Mouse (Mus musculus) layer of hippocampus, postnatal 10 days (tissue): Measurements from ENCODE around the gene Ppp4r4. TPM values are rescaled to one million over a fixed set of nuclear protein-coding genes. Genes with fewer than 3 reads are reported as not detected.
"Not testable (repeated sequence)": the region's sequence is repeated elsewhere in the genome, so short reads cannot be mapped to it uniquely, and the experiment has no call there.

Experiments used
- DNase-seq, 2 experiments: peaks; one replicate each; pipeline ENCODE4 v3.0.0; 2021; ENCODE audit warnings: low spot score in 2 of 2
- total RNA-seq, 2 experiments: library from RNA; stranded (reverse); gene quantifications; 2 replicates each; pipeline ENCODE4 v1.2.3; 2021

The Ppp4r4 gene
- total RNA-seq, 2 experiments from 2014 or later = 25.3 to 27.0 TPM

DNA sequence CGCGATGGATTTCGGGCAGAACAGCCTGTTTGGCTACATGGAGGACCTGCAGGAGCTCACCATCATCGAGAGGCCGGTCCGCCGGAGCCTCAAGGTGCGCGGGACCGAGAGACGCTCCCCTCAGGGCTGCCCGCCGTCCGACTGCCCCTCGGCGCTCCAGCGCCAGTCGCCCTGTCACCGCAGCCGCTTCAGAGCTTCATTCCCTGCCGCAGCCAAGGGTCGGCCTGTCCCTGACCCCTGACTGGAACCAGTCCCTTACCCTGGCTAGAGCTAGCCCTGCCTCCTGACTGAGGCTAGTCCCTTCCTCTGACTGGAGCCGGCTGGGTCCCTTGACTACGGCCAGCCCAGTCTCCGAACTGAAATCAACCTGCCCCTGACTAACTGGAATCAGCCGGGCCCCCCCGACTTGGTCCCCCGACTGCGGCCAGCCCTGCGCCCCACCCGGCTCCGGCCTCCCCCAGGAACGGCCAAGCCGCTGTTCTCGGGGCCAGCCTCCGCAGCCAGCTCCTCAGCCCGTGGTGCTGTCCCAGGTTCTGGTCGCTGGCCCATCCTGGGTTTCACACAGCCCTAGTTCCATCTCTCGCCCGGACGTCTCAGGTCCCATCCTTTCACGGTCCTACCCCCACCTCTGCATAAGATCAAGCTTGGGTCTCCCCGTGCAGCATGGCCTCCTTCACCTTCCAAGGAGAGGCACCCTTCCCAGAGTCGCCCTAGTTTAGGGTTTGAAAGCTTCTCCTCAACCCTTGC, 739 bp downstream of the Ppp4r4 start:
- peak in 1 of 2 experiments; percentile 59 for DNase-seq

DNA sequence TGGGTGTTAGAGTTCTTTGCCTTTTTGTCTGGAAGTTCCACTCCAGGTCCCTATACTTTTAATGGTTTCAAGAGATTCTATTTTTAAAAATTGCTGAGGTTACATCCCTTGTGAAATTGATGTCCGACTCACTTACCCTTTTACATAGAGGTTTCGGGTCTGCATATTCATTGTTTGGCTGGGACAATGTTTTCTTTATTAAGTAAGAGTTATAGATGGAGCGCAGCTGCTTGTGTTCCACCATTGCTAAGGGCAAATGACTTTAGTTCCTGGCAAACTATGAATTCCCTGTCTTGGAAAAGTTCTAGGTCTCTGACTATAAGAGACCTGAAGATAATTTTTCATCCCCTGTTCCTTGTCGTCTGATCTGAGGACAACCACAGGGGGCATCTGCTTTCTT, 8.3 kb downstream of the Ppp4r4 start:
- DNase-seq = no peak

DNA sequence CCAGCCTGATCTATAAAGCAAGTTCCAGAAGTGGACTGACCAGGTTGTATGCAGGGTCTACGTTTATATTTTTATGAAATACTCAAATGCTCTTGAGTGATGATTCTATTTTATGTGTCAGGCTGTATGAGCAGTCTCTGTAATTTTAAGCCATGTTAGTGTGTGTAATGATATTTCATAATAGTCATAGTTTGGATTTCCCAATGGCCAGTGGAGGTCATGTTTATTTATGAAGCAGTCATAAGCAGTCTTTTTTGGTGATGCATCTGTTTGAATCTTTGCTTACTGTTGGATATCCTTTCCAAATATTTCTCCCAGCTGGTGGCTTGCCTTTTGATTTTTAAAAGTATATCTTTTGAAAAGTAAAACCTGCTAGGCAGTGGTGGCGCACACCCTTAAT, 11.3 kb downstream of the Ppp4r4 start:
- DNase-seq = no peak

DNA sequence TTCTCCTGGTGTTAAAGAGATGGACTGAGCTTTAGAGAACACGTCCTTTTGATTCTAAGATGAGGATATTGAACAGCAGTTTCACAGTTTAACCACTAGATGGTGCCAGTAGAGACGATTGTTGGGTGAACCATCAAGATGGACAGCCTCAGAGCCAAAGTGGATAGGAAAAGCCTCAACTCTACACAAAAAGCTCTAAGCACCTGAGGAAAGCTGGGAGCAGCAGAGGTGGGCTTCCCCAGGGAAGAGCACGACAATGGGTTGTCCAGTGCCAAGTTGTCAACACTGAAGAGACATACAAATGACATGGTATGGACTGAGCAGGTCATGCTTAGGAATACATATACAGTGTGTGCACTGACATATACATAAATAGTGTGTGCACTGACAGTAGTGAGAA, 12.1 kb downstream of the Ppp4r4 start:
- no peak for DNase-seq

DNA sequence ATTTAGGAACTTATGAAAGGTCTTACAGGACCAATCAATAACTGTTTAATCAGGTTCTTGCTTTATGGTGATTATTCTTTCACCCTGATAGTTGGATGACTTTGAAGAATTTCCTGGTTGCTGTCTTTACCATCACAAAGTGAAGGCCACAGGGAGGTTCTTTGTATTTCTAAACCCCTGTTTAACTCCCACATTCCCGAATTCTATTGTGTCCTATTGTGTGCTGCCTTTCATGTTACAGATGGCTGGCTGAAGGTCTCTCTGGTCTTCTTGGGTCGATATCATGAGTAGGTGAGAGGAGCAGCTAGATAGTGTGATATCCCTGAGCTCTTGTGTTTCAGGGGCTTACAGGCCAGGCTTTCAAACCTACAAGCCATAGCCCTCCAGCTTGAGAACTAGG, 15.4 kb downstream of the Ppp4r4 start:
- DNase-seq = no peak

DNA sequence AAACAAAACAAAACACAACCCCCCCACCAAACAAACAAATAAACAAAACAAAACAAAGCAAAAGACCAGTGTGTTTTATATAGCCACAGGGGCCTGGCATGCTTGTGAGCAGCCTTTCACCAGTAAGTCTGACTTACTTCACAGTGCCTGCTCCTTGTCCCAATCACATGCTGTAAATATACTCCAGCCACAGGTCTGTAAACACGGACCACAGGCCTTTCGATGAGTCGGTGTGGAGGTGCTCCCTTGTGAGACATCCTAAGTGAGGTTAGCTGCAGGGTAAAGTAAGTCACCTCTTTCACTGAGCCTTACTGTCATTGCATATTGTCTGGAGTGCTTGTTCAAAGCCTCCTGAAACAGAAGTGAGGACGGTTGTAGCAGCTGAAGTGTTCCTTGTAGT, 16.4 kb downstream of the Ppp4r4 start:
- DNase-seq = no peak

DNA sequence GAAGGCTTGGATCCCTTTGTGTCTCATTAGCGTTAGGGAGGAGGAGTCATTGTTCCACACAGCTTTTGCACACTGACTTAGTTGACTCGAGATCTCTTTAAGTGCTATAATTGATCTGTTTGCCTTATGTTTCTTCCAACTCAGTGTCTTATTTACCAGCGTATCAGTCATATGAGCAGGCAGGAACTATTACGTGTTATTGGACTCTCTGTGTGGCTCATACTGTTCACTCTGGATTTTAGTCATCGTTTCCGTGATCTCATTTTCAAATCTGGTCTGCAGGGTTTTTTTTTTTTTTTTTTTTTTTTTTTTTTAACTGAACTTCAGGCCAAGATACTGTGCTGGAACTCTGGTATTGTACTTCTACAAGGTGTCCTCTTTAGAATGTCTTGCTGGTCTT, 18.0 kb downstream of the Ppp4r4 start:
- no peak for DNase-seq

DNA sequence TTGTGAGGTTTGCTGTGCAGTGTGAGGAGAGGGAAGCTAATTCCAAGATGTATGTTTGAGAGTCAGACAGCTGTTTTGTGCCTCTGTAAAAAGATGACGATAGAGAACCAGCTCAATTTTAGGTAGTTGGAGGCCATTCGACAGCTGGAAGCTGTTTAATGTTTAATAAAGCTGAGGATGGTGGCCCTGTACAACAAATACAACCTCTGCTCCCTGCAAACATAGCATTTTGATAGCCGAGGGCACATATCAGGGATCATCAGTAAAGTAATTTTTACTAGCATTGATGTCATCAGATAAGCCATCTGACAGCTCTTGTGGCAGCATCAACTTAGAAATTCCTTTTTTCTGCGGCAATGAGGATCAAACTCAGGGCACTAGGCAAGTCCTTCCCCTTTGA, 19.3 kb downstream of the Ppp4r4 start:
- DNase-seq = no peak

DNA sequence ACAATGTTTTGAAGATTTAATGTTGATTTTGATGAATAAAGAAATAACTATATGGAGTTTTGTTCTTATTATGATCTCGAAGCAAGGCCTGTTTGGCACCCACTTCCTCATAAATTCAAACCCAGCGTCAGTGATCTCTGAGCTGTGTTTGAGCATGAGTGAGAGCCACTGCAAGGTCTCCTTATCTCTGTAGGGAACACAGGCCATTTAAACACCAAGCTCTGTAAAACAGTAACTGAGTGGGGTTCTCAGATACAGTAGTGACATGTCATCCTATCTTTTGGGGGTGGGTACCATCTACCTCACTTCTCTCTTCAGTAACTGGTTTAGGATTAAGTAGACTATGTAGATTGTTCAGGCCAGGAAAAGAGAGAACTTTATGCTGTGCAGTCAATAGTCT, 20.4 kb downstream of the Ppp4r4 start:
- no peak for DNase-seq

DNA sequence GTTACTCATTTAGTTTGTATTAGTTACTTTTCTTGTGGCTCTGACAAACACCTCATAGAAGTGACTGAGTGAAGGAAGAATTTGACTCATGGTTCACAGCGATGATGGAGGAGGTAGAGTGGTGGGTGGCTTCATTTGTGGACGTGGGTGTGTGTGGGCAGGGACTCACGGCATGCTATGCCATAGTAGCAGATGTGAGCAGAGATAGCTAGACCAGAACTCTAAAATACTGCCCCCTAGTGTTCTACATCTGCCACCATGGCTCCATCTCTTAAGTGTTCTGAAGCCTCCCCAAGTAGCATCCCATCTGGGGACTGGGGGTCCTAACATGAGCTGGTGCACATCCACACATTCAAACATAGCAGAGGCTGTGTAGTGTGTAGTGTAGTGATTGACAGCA, 21.4 kb downstream of the Ppp4r4 start:
- no peak for DNase-seq

DNA sequence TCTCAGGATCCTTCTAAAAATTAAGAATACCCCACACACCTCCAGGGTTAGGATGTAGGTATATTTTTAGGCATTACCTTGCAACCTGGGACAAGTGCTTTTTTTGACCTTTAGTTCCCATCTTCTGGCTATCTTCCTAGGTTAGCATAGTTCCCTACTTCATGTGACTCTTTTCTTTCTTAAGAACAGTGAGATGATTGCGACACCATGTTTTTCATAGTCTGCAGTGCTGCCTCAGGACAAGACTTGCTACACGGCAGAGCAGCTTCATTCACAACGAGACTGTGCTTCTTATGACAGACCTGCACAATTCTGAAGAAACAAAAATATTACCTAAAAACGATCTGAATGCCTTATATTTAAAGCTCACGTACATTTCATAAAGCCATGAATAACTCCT, 24.8 kb downstream of the Ppp4r4 start:
- DNase-seq = no peak

DNA sequence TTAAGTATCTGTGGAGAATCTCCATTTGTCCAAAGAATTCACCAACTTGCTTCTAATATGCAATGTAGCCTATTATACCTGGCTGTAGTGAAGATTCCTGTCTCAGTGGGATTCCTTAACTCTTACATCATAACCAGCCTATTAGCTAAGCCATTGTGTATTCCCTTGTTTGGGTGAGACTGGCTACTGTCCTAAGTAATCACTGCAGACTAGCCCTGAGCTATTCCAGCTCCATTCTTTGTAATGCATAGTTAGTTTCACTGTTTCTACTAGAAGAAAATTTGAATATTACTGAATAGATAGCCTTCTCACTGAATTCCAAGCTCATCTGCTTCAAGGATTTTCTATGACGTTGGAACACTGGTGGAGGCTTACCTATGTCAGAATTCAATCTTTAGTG, 32.6 kb downstream of the Ppp4r4 start:
- DNase-seq = no peak

DNA sequence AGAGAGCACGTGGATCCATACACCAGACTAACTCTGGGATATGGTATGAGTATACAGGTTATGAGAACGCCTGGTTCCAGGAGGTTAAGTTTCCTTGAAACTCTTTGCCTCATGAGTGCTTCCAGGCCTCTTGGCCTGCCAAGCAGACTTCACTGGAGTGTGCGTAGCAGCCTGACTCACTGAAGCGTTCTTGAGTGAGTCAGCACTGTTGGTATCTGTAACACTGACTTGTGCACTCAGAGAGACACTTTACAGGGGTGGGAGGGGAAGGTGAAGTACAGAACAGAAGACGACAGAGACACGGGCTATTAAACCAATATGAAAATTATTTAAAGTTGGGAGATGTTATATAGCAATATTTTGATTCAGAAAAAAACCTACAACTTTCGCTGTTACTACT, 33.1 kb downstream of the Ppp4r4 start:
- no peak for DNase-seq

DNA sequence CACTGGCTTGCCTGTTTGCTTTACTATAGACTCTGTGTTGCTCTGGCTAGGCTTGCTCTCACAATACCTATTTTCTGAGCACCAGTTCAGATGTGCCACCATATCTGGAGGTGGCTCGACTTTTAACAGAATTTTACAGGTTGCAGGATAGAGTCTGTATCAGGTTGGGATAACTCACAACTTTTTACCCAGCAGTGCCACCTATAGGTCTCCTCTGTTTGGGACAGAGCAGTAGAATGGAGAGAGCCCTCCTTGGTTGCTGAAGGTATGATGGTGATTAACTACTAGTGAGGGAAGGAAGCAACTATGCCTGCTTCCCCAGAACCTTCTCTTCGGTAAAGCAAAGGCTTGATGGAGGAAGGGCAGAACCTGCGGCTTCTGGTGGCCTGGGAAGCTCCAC, 35.0 kb downstream of the Ppp4r4 start:
- no peak for DNase-seq

DNA sequence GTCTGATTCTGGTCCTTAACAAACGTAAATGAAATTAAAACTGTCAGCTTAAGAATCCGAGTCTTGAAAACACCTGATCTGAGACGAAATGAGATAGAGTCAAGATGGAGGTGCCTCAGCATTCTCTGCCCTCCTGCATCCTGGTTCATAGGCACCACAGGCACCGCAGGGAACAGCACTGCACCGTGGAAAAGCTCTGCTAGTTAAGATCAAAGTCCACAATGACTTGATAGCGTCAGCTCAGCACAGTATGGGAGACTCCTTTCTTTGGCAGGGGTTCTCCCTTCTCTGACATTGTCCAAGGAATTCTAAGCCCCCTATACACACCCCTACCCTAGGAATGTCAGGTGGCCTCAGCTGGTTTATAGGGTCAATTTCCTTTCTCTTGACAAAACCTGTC, 37.6 kb downstream of the Ppp4r4 start:
- no peak for DNase-seq

DNA sequence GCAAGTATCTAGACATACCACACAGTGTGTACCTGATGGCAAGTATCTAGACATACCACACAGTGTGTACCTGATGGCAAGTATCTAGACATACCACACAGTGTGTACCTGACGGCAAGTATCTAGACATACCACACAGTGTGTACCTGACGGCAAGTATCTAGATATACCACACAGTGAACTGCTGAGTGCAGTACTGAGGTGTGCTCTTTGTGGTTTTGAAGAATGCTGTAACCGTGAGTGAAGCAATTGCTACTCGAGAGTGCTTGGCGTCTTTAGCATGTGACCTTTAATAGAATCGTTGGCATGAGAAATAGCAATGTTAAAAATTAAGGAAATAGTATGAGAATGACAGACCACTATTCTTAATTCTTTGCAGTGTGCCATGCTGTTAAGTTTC, 46.1 kb downstream of the Ppp4r4 start:
- not testable (repeated sequence) for DNase-seq

DNA sequence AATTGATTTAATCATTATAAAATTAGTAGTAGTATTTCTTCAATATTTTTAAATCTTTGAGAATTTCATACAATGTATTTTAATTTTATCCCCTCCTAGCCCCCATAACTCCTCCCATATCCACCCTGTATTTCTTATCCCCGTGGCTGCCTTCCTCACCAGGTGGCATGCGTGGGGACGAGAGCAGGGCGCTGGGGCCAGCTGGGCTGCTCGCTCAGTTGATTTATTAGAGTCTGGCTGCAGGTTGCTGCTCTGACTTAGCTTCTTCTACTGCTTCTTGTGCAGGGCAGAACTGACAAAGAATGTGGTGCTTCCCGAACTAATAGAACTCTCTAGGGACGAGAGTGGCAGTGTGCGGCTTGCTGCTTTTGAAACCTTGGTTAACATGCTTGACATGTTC, 51.7 kb downstream of the Ppp4r4 start:
- no peak for DNase-seq

DNA sequence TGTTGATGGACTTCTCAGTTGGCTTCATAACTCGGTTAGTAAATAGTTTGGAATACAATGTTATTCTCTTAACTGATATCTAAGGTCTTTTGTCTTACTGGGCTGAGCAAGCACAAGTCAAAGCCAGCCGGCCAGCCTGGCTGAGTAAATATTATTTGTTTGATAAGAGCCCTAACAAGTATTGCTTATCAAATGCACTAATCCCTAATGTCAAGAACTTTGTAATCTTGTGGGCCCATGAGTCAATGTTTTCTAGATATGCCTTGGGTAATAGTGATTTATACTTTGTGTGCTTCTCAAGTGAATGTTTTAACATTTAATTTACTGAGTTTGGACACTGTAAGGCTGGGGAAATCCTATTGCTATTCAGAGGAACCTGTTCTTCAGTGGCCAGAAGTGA, 66.3 kb downstream of the Ppp4r4 start:
- DNase-seq = no peak

DNA sequence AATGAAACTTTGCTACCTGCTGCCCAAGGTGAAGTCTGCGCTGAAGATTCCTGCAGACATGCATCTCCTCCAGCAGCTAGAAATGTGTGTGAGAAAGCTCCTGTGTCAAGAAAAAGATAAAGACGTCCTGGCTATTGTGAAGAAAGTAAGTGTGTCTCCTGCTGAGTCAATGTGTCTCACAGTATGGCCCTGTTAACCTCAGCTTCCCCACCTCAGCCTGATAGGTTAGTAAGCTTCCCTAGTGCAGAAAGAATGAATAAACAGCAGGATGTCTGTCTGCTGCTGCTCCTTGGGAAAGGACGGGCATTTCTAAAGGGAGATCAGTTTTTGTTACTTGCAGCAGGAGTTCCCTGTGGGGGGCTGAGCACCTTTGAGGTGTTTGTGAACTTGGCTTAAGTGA, 68.3 kb downstream of the Ppp4r4 start:
- no peak for DNase-seq

DNA sequence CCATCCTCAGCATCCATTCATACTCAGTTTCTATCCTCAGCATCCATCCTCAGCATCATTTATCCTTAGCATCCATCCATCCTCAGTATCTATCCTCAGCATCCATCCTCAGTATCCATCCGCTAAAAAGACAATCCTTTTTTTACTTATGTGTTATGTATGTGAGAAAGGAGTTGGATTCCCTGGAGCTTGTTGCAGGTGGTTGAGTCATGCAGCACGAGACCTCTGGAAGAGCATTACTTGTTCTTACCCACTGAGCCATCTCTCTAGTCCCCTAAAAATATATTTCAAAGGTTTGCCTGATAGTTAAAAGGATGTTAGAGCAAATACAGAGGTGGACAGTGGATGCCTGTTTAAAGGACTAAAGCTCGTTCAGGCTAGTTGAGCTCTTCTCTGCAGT, 69.8 kb downstream of the Ppp4r4 start:
- DNase-seq = no peak

DNA sequence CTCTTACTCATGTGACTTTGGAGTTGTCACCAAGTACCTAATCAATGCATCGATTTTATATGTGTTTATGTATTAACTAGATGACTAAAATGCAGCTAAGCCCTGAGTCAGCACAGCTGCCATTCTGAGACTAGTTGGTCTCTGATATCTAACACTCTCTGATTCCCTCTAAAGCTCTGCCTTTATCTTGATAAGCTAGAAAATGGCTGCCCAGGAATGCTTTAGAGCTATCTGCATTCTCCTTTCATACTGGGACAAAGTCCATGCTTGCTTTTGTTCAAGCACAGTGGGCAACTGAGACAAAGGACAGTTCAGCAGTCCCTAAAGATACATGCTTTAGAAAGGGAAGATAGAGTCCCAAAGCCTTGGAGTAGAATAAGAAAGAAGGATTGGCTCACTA, 83.1 kb downstream of the Ppp4r4 start:
- no peak for DNase-seq

DNA sequence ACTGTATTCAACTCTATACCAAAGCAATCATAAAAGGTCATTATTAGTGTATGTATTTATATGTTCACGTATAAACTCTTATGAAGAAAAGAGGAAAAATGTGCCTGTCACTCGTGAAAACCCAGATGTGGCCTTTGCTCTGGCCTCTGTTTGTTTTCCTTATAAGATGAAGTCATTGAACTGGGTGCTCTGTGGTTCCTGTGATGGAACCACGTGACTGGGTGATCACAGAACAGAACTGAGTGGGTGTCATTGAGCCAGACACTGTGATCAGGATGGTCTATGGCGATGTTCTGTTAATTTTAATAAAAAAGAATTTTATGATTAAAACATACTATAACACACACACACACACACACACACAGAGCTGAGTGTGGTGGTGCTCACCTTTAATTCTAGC, 83.7 kb downstream of the Ppp4r4 start:
- DNase-seq = no peak

DNA sequence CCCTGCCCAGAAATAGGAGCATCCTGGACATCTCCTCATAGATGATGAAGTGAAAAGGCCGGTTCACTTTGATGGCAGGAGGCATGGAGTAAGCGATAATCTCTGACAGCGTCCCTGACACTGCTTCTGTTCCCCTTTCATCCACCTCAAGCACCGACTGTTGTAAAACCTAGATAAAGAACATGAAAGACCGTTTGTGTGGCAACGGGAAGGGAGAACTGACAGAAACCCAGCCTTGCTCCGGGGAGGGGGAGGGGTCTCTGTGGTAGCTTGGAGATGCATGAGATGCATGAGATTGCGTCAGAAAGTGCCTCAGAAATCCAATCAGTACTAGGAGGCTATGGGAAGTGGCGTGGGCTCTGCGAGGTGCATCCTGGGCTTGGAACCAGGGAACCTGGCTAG, 84.8 kb downstream of the Ppp4r4 start:
- DNase-seq = no peak

DNA sequence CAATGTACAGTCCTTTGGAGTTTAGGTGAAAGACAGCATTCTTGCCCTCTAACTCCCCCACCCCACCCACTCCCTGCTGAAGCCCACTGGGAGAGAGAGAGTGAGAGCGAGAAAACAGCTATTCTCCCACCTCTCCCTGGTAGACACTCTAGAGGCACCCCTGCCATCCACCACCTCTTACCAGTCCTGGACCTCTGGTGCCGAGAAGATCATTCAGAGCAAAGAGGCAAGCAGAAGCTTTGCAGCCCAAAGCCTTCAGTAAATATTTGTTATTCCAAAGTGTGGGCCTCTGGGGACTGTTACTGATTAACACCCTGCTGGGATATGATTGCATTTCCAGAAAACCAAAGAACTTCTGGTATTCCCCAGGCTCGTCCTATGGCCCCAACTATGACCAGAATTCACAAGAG, 99.1 kb downstream of the Ppp4r4 start, which contains the start of gene Serpina10:
TSS of gene Serpina10 (minus strand) at position 242 of the 410 bp plus-strand sequence.
- no peak for DNase-seq
